Mouse (Mus musculus) small intestine, adult 2 months (tissue): Measurements from ENCODE around the gene Ndufa10.

Experiments used
- CTCF ChIP-seq: fragments of 200-500 bp; IDR thresholded peaks from 2 replicates; pipeline ENCODE4 v1.5.1; 2012; ENCODE audit warnings: low read depth, mild to moderate bottlenecking, control low read depth, inconsistent platforms, low read length, moderate library complexity, mixed read lengths; ENCODE audit not compliant: insufficient replicate concordance, insufficient read length; ENCODE audit errors: extremely low read depth
- POLR2A ChIP-seq: fragments of 200-500 bp; IDR thresholded peaks from 2 replicates; pipeline ENCODE4 v1.6.1; 2012; ENCODE audit warnings: low read depth, mild to moderate bottlenecking, control low read depth, inconsistent platforms, low read length, moderate library complexity

DNA sequence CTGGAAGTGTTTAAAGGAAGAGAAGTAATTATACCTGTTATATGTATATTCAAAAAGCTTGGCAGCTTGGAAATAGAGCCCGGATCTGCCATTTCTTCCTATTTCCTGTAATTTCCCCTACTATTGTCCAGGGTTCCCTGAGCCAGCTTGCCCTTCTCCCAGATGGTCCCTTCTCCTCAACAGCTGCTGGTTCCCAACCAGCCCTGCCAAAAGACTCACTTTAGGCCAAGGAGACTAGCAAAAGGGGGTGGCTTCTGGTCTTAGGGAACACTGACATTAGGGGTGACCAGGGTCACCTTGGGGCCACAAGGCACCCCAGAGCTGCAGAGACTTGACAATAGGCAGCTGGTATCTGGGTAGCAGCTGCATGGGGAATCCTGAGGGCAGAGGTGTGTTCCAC is 38.7 kb downstream of the Ndufa10 start:
- no peak for TF ChIP-seq CTCF
- no peak for TF ChIP-seq POLR2A
